Mouse (Mus musculus): ENCODE data around the gene Mpz. TPM values are rescaled to one million over a fixed set of nuclear protein-coding genes. Genes with fewer than 3 reads are reported as not detected.
A peak's percentile ranks its signal among the peaks of the same experiment; 100 is the strongest.

The Mpz gene
- total RNA-seq, 2 experiments from 2014 or later: not detected

GRCm38 (mm10) chr1:171183025-171183424, 32.5 kb downstream of the Mpz start:
- H3K27ac ChIP-seq: no peak overlapping the region
- no peak overlapping the region for H3K4me3 ChIP-seq
- DNase-seq (ENCODE audit: low spot score in 2 of 2): no peak
- no peak for TF ChIP-seq CTCF (conservative IDR thresholded peaks at IDR 0.05)

- Histone ChIP-seq H3K4me3 (no peak overlapping the region), H3K27ac (no peak overlapping the region; the same call in 1 of the 2 replicates)
- TF ChIP-seq CTCF (conservative IDR thresholded peaks at IDR 0.05): no peak
- no peak for DNase-seq (ENCODE audit: low spot score in 2 of 2)
Observed at GRCm38 (mm10) chr1:171183620-171184019, 33.1 kb downstream of the Mpz start.

- Histone ChIP-seq H3K27ac (peak overlapping the region; percentile 57; the same call in 1 of the 2 replicates), H3K4me3 (no peak overlapping the region)
- TF ChIP-seq CTCF (conservative IDR thresholded peaks at IDR 0.05): peak; percentile 56
- no peak for DNase-seq (ENCODE audit: low spot score in 2 of 2)
Observed at GRCm38 (mm10) chr1:171184314-171184713, 33.8 kb downstream of the Mpz start.

- no peak for TF ChIP-seq CTCF (conservative IDR thresholded peaks at IDR 0.05)
Observed at GRCm38 (mm10) chr1:171185655-171186054, 35.1 kb downstream of the Mpz start.

DNA sequence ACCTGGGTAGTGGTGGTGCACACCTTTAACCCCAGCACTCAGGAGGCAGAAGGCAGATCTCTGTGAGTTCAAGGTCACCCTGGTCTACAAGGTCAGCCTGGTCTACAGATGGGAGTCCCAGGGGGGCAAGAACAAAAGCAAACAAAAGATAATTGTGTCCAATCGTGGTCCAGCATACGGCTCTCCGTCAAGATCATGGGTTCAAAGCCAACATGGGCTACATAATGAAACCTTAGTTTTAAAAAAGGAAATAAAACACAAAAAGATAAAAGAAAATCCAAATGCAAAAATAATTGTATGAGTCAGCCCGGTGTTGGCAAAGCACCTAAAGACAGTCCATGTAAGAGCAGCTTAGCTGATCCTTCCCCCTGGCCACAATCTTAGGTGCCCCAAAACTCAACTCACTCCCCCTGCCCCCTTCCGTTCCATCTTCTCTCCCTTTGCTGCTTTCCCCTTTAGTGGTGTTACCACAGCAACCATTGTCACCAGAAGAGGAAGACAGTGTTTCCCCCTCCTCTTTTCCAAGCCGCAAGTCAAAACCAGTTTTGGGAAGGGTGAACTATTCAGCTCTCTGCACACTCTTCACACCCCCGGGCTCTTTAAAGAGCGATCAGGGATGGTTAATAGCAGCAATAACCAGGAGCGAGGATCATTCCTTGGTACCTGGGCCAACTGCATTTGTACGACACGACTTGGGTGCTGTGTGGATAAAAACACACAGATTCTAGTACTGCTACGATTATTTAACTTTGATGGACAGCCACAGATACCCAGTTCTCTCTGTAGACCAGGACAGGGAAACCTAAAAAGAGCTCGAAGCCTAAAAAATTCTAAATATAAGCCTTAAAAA, 37.6 kb downstream of the Mpz start:
- no peak overlapping the region for H3K4me3 ChIP-seq
- DNase-seq (ENCODE audit: low spot score in 2 of 2): no peak
- H3K27ac ChIP-seq: no peak overlapping the region
- no peak for TF ChIP-seq CTCF (conservative IDR thresholded peaks at IDR 0.05)

More at GRCm38 (mm10) chr1:171185655-171186054, 35.1 kb downstream of the Mpz start:
- Histone ChIP-seq H3K27ac (no peak overlapping the region), H3K4me3 (no peak overlapping the region)
- no peak for DNase-seq (ENCODE audit: low spot score in 2 of 2)

DNA sequence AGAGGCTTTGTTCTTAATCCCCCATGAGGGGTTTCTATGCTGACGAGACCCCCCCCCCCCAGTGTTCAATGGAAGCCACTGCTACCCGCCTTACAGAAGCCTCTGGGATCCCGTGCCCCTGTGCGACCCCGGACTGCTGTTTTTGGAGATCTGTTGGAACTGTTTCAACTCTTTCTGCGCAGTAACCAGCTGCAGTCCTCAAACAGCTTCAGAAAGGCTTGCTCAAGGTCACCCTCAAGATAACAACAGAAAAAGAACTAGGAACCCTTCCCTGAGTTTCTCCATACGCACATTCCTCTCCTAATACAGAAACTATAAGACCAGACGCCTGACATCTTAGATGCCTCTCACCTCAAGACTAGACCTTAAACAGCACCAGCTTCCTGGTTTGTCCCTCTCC, 38.5 kb downstream of the Mpz start:
- no peak for TF ChIP-seq CTCF (conservative IDR thresholded peaks at IDR 0.05)
- no peak for DNase-seq (ENCODE audit: low spot score in 2 of 2)
- Histone ChIP-seq H3K4me3 (no peak overlapping the region), H3K27ac (peak overlapping the region; percentile 36; the same call in 1 of the 2 replicates)

- no peak for DNase-seq (ENCODE audit: low spot score in 2 of 2)
- no peak for TF ChIP-seq CTCF (conservative IDR thresholded peaks at IDR 0.05)
- no peak overlapping the region for H3K4me3 ChIP-seq
- H3K27ac ChIP-seq: peak overlapping the region; percentile 36; the same call in 1 of the 2 replicates
Observed at GRCm38 (mm10) chr1:171189476-171190114, 39.1 kb downstream of the Mpz start.

DNA sequence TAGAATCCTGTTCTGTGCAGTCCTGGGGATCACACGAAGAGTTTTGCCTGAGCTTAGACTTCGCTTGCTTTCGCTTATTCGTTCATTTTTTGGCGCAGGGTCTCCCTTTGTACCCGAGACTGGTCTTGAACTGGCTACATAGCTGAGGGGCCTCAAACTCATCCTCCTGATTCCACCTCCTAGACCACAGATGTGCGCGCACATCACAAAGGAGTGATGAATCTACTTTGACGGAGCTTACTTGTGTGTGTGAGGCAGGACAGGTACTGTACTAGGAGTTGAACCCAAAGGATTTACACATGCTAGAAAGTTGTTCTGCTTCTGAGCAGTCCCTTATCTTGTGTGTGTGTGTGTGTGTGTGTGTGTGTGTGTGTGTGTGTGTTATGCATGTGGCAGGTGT, 40.3 kb downstream of the Mpz start:
- DNase-seq (ENCODE audit: low spot score in 2 of 2): no peak
- TF ChIP-seq CTCF (conservative IDR thresholded peaks at IDR 0.05): no peak
- H3K27ac ChIP-seq: no peak overlapping the region

DNA sequence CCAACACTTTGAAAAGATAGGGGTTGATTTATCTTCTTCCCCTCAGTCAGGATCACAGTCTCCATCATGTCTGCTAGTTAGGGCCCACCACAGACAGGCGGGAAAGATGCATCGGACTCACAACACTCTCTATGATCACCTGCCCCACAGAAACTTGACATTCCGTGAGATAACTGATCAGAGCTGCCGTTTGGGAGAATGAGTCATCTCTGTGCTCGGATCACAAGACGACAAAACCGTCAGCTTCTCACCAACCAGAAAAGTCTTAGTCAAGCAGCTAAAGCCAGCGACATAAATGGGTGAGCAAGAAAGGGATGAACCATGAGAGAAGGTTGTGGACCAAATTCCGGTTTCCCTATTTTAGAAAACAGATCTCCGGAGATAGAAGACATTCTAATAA, 41.8 kb downstream of the Mpz start:
- no peak for DNase-seq (ENCODE audit: low spot score in 2 of 2)
- Histone ChIP-seq H3K4me3 (peak overlapping the region; percentile 26; the same call in 1 of the 2 replicates), H3K27ac (no peak overlapping the region)
- no peak for TF ChIP-seq CTCF (conservative IDR thresholded peaks at IDR 0.05)

More for the DNA sequence above, 40.3 kb downstream of the Mpz start:
- no peak overlapping the region for H3K4me3 ChIP-seq

DNA sequence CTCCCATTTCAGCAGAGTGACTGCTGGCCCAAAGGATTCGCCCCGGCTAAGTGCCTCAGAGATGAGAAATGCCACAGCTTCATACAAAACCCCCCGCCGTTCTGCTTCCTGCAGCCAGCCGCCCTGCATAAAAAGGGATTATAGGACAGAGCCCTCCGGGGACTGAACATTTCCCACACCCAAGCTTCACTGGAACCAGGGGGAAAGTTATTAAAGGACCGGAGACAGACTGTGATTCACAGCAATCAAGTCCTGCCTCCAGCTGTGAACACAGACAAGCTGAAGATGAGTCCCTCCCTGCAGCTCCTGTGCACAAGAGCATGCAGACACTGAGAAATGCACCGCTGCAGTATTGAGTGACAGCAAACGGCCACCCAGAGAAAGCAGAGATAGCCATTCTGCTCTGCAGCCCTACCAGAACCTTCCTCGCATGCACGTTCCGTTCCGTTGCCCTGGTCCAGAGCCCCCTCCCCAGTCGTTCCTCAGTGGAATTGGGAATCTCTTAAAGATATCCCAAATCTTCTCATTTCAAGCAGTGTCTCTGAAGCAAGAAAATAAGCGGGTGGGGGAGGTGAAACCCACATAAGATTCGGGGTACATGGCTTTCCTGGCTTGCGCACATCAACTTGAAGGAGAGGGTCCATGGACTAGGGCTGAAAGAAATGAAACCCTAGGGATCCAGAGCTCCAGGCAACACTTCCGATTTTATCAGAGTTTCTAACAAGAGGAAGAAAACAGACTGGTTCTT, 42.8 kb downstream of the Mpz start:
- no peak for DNase-seq (ENCODE audit: low spot score in 2 of 2)
- H3K27ac ChIP-seq: peak overlapping the region; percentile 51; the same call in 1 of the 2 replicates
- TF ChIP-seq CTCF (conservative IDR thresholded peaks at IDR 0.05): no peak
- peak overlapping the region; percentile 26 for H3K4me3 ChIP-seq

DNA sequence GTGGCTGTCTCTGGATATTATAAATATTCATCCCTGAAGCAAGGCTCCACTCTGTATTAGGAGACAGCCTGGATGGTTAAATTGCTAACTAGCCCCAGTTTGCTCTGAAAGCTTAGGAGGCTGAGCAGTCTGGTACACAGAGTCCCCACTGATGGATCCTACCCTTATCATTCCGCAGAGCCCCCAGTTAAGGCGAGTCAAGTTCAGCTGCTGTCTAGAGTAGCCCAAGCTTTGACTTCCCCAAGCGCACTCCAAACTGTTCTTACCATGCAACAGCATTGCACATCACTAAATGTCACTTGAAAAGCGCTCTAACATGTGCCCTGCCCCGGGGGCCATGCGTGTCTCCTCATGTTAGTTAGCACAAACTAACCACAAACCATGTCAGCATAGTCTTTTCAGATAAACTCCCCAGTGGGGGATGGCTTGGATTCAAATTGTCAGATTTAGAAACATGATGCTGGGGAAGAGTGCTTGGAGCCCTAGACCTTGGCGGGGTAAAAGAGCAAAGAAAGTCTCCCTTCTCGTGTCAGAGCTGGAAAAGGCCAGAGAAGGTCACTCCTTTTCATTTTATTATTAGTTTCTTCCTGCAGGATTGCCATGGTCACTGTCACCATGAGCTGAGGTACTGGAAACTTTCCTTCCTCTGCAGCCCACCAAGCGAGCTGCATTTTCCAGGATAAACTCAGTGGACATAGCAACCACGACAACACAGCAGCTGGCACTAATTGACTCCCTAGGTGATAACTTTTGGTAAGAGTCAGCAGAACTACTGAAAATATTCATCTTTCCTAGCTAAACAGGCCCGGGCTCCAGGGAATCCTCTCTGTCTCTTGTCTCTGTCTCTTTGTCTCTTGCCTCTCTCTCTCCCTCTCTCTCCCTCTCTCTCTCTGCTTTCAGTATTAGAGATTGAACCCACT, 43.7 kb downstream of the Mpz start:
- Histone ChIP-seq H3K27ac (no peak overlapping the region; the same call in 1 of the 2 replicates), H3K4me3 (peak overlapping the region; percentile 26)
- no peak for TF ChIP-seq CTCF (conservative IDR thresholded peaks at IDR 0.05)
- DNase-seq (ENCODE audit: low spot score in 2 of 2): no peak
